Mouse (Mus musculus) brain, embryonic 14.5 days (tissue): Measurements from ENCODE around the gene Ablim1. TPM values are rescaled to one million over a fixed set of nuclear protein-coding genes. Genes with fewer than 3 reads are reported as not detected.

Source experiments
- DNase-seq: peaks from one replicate; pipeline ENCODE4 v3.0.0-alpha.2; 2011; ENCODE audit warnings: low read depth
- CTCF ChIP-seq: fragments of 200-500 bp; IDR thresholded peaks from 2 replicates; pipeline ENCODE4 v1.5.1; 2012; ENCODE audit warnings: inconsistent platforms, mild to moderate bottlenecking, moderate library complexity, borderline replicate concordance; ENCODE audit not compliant: insufficient read depth, insufficient read length; ENCODE audit errors: extremely low read depth
- POLR2A ChIP-seq: fragments of 200-500 bp; IDR thresholded peaks from 2 replicates; pipeline ENCODE4 v1.6.1; 2012; ENCODE audit warnings: mild to moderate bottlenecking, inconsistent platforms, borderline replicate concordance; ENCODE audit not compliant: poor library complexity, insufficient read depth, insufficient read length, severe bottlenecking; ENCODE audit errors: extremely low read depth
- polyA plus RNA-seq: library from polyadenylated mRNA; depleted of rRNA; stranded (reverse); fragments of >200 nt; gene quantifications from 2 replicates; pipeline ENCODE4 v1.2.3, GENCODE M21; 2012

Gene Ablim1
- polyA plus RNA-seq, 1 experiment = 40.7 TPM

DNA sequence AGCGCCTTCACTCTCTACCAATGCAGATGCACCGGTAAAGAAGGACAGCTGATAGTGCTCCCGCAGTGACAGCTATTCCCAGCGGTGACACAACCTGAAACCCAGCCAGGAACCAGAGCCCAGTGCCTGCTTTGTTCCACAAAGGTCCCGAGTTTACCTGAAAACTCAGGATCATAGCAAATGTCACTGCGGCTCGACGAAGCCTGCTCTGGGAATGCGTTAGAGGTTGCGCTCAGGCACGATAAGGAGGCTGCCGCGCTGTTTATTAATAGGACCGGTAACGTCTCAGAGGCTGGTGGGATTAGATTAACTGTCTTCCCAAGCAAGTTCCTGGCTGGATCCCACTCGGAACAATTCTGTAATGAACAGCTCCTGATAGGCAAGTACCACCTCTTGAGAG lies 43.0 kb downstream of the Ablim1 start:
- no peak for DNase-seq
- TF ChIP-seq CTCF (no peak), POLR2A (no peak)

- no peak for TF ChIP-seq CTCF
- no peak for TF ChIP-seq POLR2A
- DNase-seq = no peak
These were observed 44.0 kb downstream of the Ablim1 start for GRCm38 (mm10) chr19:57270711-57271110.

DNA sequence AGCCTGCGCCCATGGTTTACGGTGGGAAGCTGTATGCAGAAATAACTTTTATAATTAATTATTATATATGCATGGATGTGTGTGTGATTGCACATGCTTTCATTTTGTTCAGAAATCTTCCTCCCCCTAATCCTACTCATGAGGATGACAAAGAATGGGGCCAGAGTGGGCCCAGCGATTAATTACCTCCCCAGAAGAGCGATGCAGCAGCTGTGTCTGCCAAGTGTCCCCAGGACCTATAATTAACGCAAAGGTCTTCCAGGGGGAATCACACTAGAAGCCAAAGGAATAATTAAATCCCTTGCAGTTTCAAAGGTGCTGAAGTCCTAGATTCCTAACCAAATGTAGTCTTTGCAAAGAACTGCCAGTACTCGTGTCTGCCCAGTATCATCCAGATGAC lies 44.9 kb downstream of the Ablim1 start:
- peak; percentile 74 for DNase-seq
- no peak for TF ChIP-seq POLR2A
- TF ChIP-seq CTCF = no peak

DNA sequence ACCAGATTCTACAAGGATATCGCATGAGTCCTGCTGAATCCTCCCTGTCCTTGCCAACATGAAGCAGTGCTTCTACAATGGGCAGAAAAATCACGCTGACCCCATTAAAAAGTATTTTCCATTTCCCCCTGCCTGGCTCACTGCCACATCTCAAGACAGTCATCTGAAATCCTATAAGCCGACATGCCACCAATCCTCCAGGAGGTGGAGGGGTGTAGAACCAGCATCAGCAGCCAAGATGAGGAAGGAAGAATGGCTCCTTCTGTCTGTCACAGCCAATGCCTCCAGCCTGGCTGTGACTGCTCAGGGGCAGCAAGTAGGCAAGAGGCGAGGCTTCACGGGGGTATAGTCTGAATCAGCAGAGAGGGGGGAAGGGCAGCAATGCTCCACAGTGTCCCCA lies 47.2 kb downstream of the Ablim1 start:
- TF ChIP-seq CTCF (no peak), POLR2A (no peak)
- no peak for DNase-seq

GRCm38 (mm10) chr19:57266374-57267085 lies 48.2 kb downstream of the Ablim1 start:
- TF ChIP-seq CTCF (no peak), POLR2A (no peak)
- no peak for DNase-seq

GRCm38 (mm10) chr19:57264296-57264947 lies 50.3 kb downstream of the Ablim1 start:
- peak; percentile 47 for DNase-seq
- TF ChIP-seq CTCF = no peak

DNA sequence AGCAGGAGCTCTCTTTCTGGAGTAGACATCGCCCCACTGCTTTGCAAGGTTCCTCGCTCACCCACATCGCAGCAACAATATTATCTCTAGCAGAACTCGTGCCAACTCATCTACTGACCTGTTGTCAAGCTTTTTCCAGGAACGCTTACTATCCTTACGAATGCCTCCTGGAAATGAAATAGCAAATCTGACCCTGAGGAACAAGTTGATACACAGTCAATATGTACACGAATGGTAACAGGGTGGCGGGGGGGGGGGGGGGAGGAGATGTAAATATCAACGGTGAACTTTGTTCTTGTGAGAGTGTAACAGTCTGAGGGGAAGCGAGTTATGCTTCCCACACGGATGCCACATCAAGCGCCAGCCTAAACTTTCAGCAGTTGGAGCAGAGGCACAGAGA lies 56.9 kb downstream of the Ablim1 start:
- DNase-seq = no peak
- no peak for TF ChIP-seq CTCF
- no peak for TF ChIP-seq POLR2A

DNA sequence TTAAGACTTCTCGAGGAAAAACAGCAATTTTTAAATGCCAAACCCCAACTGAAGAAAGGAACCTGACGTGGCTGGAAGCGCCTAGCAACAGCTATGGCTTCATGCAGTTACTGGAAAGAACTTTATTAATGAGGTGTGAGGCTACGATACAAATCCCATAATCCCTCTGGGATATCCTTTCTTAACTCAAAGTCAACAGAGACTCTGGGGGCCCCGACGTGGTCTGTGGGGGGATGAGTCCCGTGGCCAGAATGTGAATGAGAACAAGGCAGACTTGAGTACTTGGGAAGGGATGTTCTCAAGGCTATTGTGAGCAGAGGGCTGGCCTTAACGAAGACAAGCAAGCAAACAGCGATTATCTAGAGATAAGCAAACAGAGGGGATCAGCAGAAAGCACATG lies 58.1 kb downstream of the Ablim1 start:
- no peak for TF ChIP-seq POLR2A
- DNase-seq = no peak

- DNase-seq = no peak
- TF ChIP-seq CTCF = peak; percentile 31; the same call in 1 of the 2 replicates
- TF ChIP-seq POLR2A = no peak
These were observed 59.6 kb downstream of the Ablim1 start for GRCm38 (mm10) chr19:57255157-57255556.

- TF ChIP-seq CTCF = no peak
- TF ChIP-seq POLR2A = no peak
- DNase-seq = no peak
These were observed 61.8 kb downstream of the Ablim1 start for GRCm38 (mm10) chr19:57252692-57253448.

DNA sequence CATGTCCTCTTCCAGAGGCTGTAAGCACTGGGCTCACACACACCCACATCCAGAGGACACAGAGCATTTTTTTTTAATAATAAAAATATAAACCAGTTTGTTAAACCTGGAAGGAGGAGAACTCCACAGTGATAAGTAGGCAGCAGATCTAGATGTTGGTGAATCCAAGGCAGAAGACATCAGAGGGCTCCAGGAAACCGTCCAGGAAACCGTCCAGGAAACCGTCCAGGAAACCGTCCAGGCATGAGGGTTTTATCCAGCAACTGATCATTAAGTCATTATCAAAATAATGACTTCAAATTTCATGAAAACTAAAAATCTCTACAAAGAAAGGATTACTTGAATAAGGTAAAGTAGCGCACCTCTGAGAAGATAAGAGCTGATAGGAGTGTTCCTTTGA lies 65.9 kb downstream of the Ablim1 start:
- no peak for TF ChIP-seq CTCF
- TF ChIP-seq POLR2A = no peak
- DNase-seq = no peak
